Comparison of ENCODE assay signal across 24 mouse cellular contexts in the genomic region with DNA sequence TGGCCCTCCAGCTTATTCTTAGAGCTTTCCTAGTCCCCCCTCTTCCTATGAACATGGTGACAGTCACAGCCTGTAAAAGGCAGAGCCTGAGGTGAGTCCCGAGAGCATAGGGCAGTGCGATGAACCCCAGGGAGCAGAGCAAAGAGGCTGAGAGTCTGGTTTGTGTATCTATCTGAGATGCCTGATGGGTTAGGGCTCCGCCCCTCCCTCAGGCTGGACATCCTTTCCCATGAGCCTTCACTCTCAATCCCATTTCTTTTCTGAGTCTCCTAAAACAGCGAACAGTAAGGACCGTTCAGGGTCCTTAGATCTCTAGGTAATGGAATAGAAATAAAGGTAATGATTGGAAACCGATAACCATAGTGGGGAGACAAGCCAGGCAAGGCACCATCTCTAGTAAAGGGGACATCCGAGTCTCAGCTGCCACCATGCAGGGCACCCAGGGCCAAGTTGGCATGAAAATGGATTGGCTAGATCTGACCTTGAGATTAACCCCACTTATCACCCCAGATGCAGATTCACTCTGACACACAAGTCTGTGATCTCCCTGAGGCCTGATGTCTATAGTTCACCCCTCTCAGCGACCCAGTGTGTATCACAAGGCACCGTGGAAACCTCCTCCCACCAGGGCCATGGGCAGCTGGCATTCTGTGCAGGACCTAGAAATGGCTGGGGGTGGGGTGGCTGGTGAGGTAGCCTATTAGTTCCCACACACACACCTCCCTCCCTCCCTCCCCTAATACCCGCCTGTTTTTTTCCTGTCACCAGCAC. TPM values are rescaled to one million over a fixed set of nuclear protein-coding genes. Genes with fewer than 3 reads are reported as not detected.
"Had no signal": no experiment of that assay in that cellular context is flagged by ENCODE, and none has a peak within 500 bp of the region (broad histone marks: within the 10 kb centered on the region; RNA-seq: fewer than 3 reads in every experiment).

No protein-coding gene starts in this region.

- ATAC-seq: liver, embryonic 12.5 days; midbrain, embryonic 15.5 days had no signal

- H3K4me3 ChIP-seq: limb, embryonic 10.5 days; limb, embryonic 13.5 days; liver, embryonic 12.5 days; liver, embryonic 15.5 days; lung, embryonic 15.5 days; midbrain, embryonic 12.5 days; midbrain, embryonic 15.5 days; myocyte; neural tube, embryonic 13.5 days had no signal

- H3K27ac ChIP-seq: kidney, postnatal 0 days; limb, embryonic 10.5 days; limb, embryonic 13.5 days; liver, embryonic 12.5 days; liver, embryonic 15.5 days; lung, embryonic 15.5 days; midbrain, embryonic 12.5 days; midbrain, embryonic 15.5 days; neural tube, embryonic 13.5 days; stomach, postnatal 0 days had no signal

- H3K9ac ChIP-seq: limb, embryonic 13.5 days; liver, embryonic 12.5 days; liver, embryonic 15.5 days; lung, embryonic 15.5 days; midbrain, embryonic 12.5 days; midbrain, embryonic 15.5 days; neural tube, embryonic 13.5 days had no signal

- DNase-seq: kidney, adult 2 months; liver; lung, adult 18-20 months; lung, postnatal 10 days; right cerebral cortex, adult 18-20 months; right cerebral cortex, postnatal 14 days; right cerebral cortex, postnatal 4 days; thymus, adult 2 months; thymus, postnatal 14 days; thymus, postnatal 4 days had no signal

- H3K9me3 ChIP-seq: limb, embryonic 10.5 days; limb, embryonic 13.5 days; liver, embryonic 12.5 days; liver, embryonic 15.5 days; lung, embryonic 15.5 days; midbrain, embryonic 12.5 days; midbrain, embryonic 15.5 days; neural tube, embryonic 13.5 days had no signal

- H3K36me3 ChIP-seq: limb, embryonic 10.5 days; limb, embryonic 13.5 days; liver, embryonic 12.5 days; liver, embryonic 15.5 days; lung, embryonic 15.5 days; midbrain, embryonic 12.5 days; midbrain, embryonic 15.5 days; neural tube, embryonic 13.5 days had no signal

- H3K4me2 ChIP-seq: limb, embryonic 13.5 days; liver, embryonic 15.5 days; midbrain, embryonic 12.5 days; midbrain, embryonic 15.5 days; neural tube, embryonic 13.5 days had no signal

RNA-seq across cellular contexts. Expression of gene Tbx21, which starts 9.3 kb away (rescaled TPM):
- total RNA-seq: megakaryocyte progenitor cell, adult 5-6 weeks had no signal
- polyA plus RNA-seq: kidney, embryonic 14.5 days; kidney, postnatal 0 days; liver, embryonic 12.5 days; myocyte; stomach, embryonic 14.5 days had no signal
